Mouse (Mus musculus) urinary bladder, postnatal 25 days (tissue): ENCODE data around the gene Rnf145.
A peak's percentile ranks its signal among the peaks of the same experiment; 100 is the strongest.

Source experiments
- DNase-seq: peaks from one replicate; pipeline ENCODE4 v3.0.0; 2022; ENCODE audit warnings: low spot score

Gene Rnf145

DNA sequence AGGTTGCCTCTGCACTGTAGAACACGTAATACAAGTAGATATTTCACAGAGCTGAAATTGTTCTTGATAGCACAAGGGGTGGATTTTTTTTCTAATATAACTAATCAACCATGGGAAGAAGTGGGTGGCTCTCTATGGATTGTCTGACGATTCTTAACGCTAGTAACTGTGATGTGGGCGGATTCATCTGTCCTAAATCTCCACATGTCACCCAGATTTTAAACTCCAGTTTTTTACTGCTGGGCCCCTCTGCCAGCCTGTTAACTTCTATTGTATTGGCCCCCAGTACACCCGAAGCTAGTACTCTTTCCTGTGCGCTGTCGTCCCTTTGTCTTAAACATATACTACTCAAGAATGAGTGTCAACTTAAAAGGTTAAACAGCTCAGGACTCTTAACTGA lies 8.4 kb upstream of the Rnf145 start:
- no peak for DNase-seq

GRCm38 (mm10) chr11:44512044-44513025 lies 6.4 kb upstream of the Rnf145 start:
- no peak for DNase-seq

- DNase-seq, result no peak
These were observed 5.7 kb upstream of the Rnf145 start for GRCm38 (mm10) chr11:44513026-44513422.

DNA sequence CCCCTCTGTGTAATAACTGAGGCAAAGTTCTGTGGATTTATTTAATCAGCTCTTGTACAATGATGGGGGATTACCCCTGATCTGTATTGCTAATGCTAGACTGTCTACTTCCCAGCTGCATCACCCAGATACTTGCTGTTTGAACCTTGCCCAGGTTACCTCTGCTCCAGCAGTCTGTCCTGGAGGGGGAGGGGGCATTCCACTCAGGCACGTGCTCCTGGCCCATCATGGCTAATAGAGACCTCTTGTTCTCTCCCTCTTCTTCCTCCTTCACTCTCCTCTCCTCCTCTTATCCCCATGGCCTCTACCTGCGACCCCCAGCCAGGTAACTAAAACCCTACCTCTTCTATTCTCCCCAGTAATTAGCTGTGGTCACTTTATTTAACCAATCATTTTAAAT lies 4.1 kb upstream of the Rnf145 start:
- no peak for DNase-seq

- DNase-seq, result no peak
These were observed 2.4 kb upstream of the Rnf145 start for GRCm38 (mm10) chr11:44516362-44516761.

DNA sequence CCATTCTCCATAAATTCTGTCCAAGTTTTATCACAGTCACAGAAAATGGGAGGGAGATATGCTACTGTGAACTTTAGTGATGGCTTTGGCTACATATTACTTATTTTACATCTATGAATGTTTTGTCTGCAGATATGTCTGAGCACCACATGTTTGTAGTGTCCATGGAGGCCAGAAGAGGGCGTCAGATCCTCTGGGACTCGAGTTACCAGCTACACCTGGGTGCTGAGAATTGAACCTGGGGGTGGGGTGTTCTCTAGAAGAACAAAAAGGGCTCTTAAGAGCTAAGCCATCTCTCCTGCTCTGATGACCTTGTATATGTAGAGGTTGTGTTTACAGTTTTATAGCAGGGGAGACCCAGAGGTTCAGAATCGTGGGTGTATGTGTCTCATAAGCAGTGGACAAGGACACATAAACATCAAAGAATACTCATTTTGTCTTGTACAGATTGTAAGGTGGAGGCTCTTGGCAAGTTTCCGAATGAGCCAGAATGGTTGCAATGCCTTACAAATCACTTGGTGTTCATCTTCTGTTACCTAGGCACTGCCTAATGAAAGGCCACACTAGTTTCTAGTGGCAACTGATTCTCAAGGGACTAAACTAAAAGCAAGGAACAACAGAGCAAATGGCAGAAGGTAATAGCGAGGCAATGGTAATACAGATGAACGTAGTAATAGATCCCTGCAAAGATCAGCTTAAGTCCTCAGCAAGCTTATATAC lies 1.0 kb upstream of the Rnf145 start:
- no peak for DNase-seq

DNA sequence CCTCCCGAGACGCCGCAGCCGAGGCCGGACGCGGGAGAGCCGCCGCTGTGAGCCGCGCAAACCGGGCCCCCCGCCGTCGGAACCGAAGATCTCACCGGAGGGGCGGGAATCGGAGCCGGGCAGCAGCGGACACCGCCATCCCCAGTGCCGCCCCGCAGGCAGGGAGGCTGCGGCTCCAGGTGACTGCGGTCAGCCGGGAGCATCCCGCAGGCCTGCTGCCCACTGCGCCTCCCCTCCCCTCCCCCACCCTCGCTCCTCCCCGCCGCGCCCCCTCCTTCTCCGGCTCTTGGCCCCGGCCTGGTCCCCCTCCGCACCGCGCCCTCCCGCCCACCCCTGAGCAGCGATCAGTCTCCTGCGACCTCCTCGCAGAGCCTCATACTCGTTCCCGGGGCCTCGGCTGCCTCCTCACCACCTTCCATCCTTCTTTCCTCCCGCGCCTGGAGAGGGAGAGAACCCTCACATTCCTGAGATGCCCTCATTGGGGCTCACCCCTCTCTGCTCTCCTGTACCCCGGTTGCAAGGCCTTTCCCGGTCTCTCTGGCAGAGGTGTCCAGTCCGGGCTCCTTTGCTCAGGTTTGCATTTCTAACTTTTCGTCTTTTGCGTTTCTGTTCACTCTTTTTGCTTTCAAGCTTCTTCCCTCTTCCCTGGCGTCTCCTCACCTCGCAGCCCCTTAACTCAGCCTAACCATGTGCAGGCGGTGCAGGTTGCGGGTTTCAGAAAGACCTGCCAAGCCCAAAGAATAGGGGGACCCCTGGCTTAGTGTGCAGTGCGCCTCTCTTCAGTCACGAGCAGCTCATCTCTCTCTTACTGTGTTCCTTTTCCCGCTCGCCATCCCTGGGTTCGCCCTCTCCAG lies 559 bp downstream of the Rnf145 start:
- DNase-seq, result peak; percentile 28

GRCm38 (mm10) chr11:44519950-44520761 lies 1.4 kb downstream of the Rnf145 start:
- DNase-seq, result peak; percentile 51

GRCm38 (mm10) chr11:44522594-44522993 lies 3.8 kb downstream of the Rnf145 start:
- DNase-seq, result no peak

DNA sequence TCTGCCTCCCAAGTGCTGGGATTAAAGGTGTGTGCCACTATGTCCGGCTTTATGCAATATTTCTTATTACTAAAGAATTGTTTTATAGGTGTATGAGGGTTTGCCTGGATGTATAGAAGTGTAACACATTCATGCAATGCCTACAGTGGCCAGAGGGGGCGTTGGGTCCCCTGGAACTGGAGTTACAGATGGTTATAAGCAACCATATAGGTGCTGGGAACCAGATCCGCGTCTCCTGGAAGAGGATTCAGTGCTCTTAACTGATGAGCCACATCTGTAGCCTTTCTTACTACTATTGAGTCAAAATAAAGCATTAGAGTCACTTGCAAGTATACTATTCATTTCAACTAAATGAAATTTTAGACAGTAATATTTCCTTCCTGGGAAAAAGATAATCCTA lies 7.0 kb downstream of the Rnf145 start:
- no peak for DNase-seq

- no peak for DNase-seq
These were observed 8.0 kb downstream of the Rnf145 start for GRCm38 (mm10) chr11:44526654-44527263.

GRCm38 (mm10) chr11:44528560-44529199 lies 9.9 kb downstream of the Rnf145 start:
- DNase-seq, result no peak

GRCm38 (mm10) chr11:44529200-44529599 lies 10.4 kb downstream of the Rnf145 start:
- DNase-seq, result no peak

DNA sequence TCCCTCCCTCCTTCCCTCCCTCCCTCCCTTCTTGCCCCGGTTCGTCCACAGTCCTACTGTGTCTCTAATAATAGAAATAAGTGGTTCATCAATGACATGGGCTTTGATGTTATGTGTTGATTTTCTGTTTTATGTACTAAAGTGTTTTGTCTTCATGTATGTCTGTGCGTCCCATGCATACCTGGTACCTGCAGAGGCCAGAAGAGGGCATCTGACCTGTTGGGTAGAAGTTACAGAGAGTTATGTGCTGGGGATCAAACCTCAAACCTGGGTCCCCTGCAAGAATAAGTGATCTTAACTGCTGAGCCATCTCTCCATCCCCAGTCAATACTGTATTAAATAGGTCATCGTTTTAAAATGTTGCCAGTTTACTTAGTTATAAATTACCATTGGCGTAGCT lies 11.0 kb downstream of the Rnf145 start:
- no peak for DNase-seq

GRCm38 (mm10) chr11:44530382-44530781 lies 11.6 kb downstream of the Rnf145 start:
- DNase-seq, result no peak

DNA sequence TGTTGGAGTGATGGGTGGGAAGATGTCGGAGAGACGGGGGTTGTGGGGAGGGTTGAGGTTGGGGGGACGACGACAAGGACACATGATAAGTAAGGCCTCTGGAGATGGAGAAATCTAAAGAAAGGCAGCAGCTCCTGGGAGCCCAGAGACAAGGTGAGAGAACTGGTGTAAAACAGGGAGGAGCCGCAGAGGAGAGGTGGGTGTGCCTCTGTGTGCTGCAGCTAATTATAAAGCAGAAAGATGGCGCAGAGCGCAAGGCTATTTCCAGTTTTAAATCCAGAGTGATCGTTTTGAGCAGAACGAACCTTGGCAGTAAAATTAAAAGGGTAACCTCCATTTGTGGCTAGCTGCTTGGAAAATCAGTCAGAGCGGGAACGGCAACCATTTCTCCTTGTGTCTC lies 12.1 kb downstream of the Rnf145 start:
- no peak for DNase-seq

- DNase-seq, result no peak
These were observed 12.9 kb downstream of the Rnf145 start for GRCm38 (mm10) chr11:44531617-44532016.

- DNase-seq, result no peak
These were observed 14.3 kb downstream of the Rnf145 start for GRCm38 (mm10) chr11:44532846-44533781.
